Mouse (Mus musculus) forebrain, postnatal 0 days (tissue): Measurements from ENCODE around the gene Gm42417. TPM values are rescaled to one million over a fixed set of nuclear protein-coding genes. Genes with fewer than 3 reads are reported as not detected.

Source experiments
- ATAC-seq: fragments of 200-750 bp; cut with Nextera tagmentation; 2 replicates; pipeline ENCODE4 v1.8.0; 2017; ENCODE audit warnings: mild to moderate bottlenecking, moderate library complexity
- DNase-seq: peaks from one replicate; pipeline ENCODE4 v3.0.0-alpha.2; 2015
- H3K27ac ChIP-seq: fragments of 300-500 bp; sonication (generic); 2 replicates; pipeline ENCODE4 v1.5.1; 2014; ENCODE audit warnings: low read depth, mild to moderate bottlenecking, antibody characterized with exemption, low read length, moderate library complexity, mixed read lengths
- H3K27me3 ChIP-seq: fragments of 300-500 bp; sonication (generic); 2 replicates; pipeline ENCODE4 v1.6.1; 2014; ENCODE audit warnings: mild to moderate bottlenecking, low read length, mixed read lengths; ENCODE audit not compliant: insufficient read depth
- H3K36me3 ChIP-seq: fragments of 300-500 bp; sonication (generic); 2 replicates; pipeline ENCODE4 v1.6.1; 2014; ENCODE audit warnings: mild to moderate bottlenecking, moderate library complexity; ENCODE audit not compliant: insufficient read depth
- H3K4me1 ChIP-seq: fragments of 300-500 bp; sonication (generic); 2 replicates; pipeline ENCODE4 v1.6.1; 2014; ENCODE audit warnings: antibody characterized with exemption; ENCODE audit not compliant: insufficient read depth
- H3K4me2 ChIP-seq: fragments of 300-500 bp; sonication (generic); 2 replicates; pipeline ENCODE4 v1.6.1; 2014; ENCODE audit warnings: low read depth, mild to moderate bottlenecking, moderate library complexity
- H3K4me3 ChIP-seq: fragments of 300-500 bp; sonication (generic); 2 replicates; pipeline ENCODE4 v1.5.1; 2014; ENCODE audit warnings: low read depth, low read length, mixed read lengths
- H3K9ac ChIP-seq: fragments of 300-500 bp; sonication (generic); 2 replicates; pipeline ENCODE4 v1.6.1; 2014; ENCODE audit warnings: mild to moderate bottlenecking
- H3K9me3 ChIP-seq: fragments of 300-500 bp; sonication (generic); 2 replicates; pipeline ENCODE4 v1.6.1; 2016; ENCODE audit warnings: low read length
- CTCF ChIP-seq: sonication (generic); IDR thresholded peaks from 2 replicates; pipeline ENCODE4 v1.5.1; 2016; ENCODE audit warnings: antibody characterized with exemption, control low read depth, low read depth
- WGBS: fragments of 180-500 bp; shearing (Covaris S2); extraction: QIAGEN DNeasy Blood & Tissue Kit; methylation state at CpG from one replicate; pipeline ENCODE4 v1.1.7; 2014; 5-methylcytosine and 5-hydroxymethylcytosine counted together
- polyA plus RNA-seq: library from polyadenylated mRNA; unstranded; fragments of >200 nt; fragmentation: Nextera tagmentation; extraction: Ambion mirVana; gene quantifications from 2 replicates; pipeline ENCODE4 v1.2.1, GENCODE M21; 2015
- total RNA-seq: library from RNA; depleted of rRNA; stranded (reverse); fragments of >200 nt; gene quantifications from 2 replicates; pipeline ENCODE4 v1.2.3, GENCODE M21; 2014

The Gm42417 gene
- total and polyA plus RNA-seq, 2 experiments from 2014 or later, result 0.27 to 0.38 TPM

DNA sequence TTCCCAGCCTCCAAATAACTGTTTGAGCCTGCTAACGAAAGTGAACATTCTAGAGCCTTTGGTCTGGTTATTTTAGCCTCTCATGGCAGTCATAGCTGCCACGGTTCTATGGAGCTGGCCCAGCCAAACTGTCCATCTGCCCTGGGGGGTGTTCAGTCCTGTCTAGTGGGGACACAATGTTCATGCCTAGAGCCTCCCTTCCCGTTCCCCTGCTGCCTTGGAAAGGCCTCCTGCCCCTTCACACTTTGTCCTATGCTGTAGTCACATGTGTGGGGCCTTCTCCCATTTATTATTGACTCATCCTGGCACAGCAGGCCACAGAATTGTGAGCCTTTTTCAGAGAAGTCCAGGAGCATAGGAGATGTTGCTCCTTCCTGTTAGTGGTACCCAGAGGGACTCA lies 21.0 kb downstream of the Gm42417 start:
- no peak for DNase-seq
- H3K27me3 ChIP-seq, result no peaks in the 10 kb centered on the region
- WGBS, result 67% methylated on average over 3 of the region's 3 CpGs
- H3K9me3 ChIP-seq, result no peaks in the 10 kb centered on the region
- H3K27ac ChIP-seq, result no peak overlapping the region
- no peak for TF ChIP-seq CTCF
- H3K4me3 ChIP-seq, result no peak overlapping the region
- H3K9ac ChIP-seq, result no peak overlapping the region
- H3K36me3 ChIP-seq, result peaks cover 54% of the 10 kb centered on the region
- H3K4me1 ChIP-seq, result peaks cover 14% of the 10 kb centered on the region
- no peak for ATAC-seq
- no peak overlapping the region for H3K4me2 ChIP-seq

DNA sequence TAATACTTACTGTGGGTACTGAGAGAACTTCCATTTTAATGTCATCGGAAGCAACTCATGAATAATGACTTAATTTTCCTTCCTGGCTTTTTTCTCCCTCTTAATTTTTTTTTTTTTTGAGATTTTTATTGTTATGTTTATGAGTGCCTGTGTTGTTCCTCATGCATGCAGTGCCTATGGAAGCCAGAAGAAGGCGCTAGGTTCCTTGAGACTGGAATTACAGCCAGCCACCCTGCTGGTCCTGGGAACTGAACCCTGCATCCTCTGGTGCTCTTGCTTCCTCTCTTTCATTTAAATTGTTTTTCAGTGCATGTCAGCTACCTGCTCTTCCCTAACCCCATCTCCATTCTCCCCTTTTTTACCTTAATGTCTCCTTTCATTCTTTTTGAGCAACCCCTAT lies 25.5 kb downstream of the Gm42417 start:
- ATAC-seq, result no peak
- WGBS, result 24% methylated on average over 2 of the region's 2 CpGs
- Histone ChIP-seq H3K9me3 (no peaks in the 10 kb centered on the region), H3K27me3 (no peaks in the 10 kb centered on the region), H3K4me1 (peaks cover 14% of the 10 kb centered on the region), H3K27ac (no peak overlapping the region), H3K9ac (no peak overlapping the region), H3K4me2 (peak overlapping the region; percentile 89), H3K4me3 (peak overlapping the region; percentile 90), H3K36me3 (peaks cover 9% of the 10 kb centered on the region; the same call in 1 of the 2 replicates)
- peak; percentile 67 for TF ChIP-seq CTCF
- DNase-seq, result no peak

DNA sequence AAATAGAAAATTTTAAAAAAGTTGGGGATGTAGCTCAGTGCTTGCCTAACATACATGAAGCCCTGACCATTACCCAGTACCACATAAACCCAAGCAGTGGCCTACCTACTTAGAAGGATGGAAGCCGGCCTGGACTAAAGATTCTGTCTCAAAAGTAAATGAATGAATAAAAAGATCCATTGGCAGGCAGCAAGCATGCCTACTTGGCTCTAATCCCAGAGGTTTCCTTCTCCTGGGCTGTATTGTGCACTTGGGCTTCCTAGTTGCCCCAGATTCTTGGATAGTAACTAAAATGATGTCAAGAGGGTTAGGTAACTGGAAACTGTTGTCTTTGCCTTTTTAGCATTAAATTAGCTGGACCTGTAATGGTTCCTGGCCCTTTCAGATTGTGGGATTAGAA lies 25.9 kb downstream of the Gm42417 start:
- 3% methylated on average over 1 of the region's 1 CpGs for WGBS

DNA sequence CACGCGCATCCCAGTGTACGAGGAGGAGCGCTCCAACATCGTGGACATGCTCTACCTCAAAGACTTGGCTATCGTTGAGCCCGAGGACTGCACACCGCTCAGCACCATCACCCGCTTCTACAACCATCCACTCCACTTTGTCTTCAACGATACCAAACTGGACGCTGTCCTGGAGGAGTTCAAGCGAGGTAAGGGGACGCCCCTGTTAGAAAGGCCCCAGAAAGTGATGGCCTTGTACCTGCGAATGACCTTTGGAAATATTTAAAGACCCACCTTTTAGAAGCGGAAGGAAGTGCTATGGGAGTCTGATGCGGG lies 26.3 kb downstream of the Gm42417 start:
- DNase-seq (peak; percentile 27), ATAC-seq (no peak)
- Histone ChIP-seq H3K27ac (peak overlapping the region; percentile 97), H3K27me3 (no peaks in the 10 kb centered on the region), H3K36me3 (peaks cover 2% of the 10 kb centered on the region; the same call in 1 of the 2 replicates), H3K4me2 (peak overlapping the region; percentile 89), H3K4me3 (peak overlapping the region; percentile 90), H3K9me3 (no peaks in the 10 kb centered on the region), H3K9ac (peak overlapping the region; percentile 92), H3K4me1 (peaks cover 14% of the 10 kb centered on the region)
- under 1% methylated on average over 16 of the region's 16 CpGs for WGBS
- no peak for TF ChIP-seq CTCF

More for the DNA sequence above, 25.9 kb downstream of the Gm42417 start:
- peak overlapping the region; percentile 90 for H3K4me3 ChIP-seq
- ATAC-seq (no peak), DNase-seq (peak; percentile 33)
- peak overlapping the region; percentile 92; the same call in 1 of the 2 replicates for H3K9ac ChIP-seq
- TF ChIP-seq CTCF, result no peak
- peaks cover 5% of the 10 kb centered on the region; the same call in 1 of the 2 replicates for H3K36me3 ChIP-seq
- H3K4me1 ChIP-seq, result peaks cover 14% of the 10 kb centered on the region
- H3K27me3 ChIP-seq, result no peaks in the 10 kb centered on the region
- H3K9me3 ChIP-seq, result no peaks in the 10 kb centered on the region
- H3K4me2 ChIP-seq, result peak overlapping the region; percentile 89
- no peak overlapping the region for H3K27ac ChIP-seq

DNA sequence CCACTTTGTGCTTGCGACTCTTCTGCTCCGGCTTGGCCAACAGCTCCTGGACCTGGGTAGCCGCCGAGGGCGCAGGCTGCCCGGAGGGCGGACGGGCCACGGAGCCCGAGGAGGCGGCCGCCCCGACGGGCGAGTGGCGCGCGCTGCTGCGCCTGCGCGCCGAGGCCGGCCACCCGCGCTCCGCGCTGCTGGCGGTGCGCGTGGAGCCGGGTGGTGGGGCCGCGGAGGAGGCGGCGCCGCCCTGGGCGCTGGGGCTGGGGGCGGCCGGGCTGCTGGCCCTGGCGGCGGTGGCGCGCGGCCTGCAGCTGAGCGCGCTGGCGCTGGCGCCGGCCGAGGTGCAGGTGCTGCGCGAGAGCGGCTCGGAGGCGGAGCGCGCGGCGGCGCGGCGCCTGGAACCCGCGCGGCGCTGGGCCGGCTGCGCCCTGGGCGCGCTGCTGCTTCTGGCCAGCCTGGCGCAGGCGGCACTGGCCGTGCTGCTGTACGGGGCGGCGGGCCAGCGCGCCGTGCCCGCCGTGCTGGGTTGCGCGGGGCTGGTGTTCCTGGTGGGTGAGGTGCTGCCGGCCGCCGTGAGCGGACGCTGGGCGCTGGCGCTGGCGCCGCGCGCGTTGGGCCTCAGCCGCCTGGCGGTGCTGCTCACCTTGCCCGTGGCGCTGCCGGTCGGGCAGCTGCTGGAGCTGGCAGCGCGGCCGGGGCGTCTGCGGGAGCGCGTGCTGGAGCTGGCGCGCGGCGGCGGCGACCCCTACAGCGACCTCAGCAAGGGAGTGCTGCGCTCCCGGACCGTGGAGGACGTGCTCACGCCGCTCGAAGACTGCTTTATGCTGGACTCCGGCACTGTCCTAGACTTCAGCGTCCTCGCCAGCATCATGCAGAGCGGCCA lies 26.9 kb downstream of the Gm42417 start:
- Histone ChIP-seq H3K4me1 (peaks cover 14% of the 10 kb centered on the region), H3K27ac (peak overlapping the region; percentile 97), H3K36me3 (peaks cover 2% of the 10 kb centered on the region; the same call in 1 of the 2 replicates), H3K27me3 (no peaks in the 10 kb centered on the region), H3K4me2 (peak overlapping the region; percentile 89), H3K9me3 (no peaks in the 10 kb centered on the region), H3K9ac (peak overlapping the region; percentile 92), H3K4me3 (peak overlapping the region; percentile 90)
- no peak for TF ChIP-seq CTCF
- ATAC-seq, result peak; percentile 79
- WGBS, result 1% methylated on average over 110 of the region's 126 CpGs
- DNase-seq, result peak; percentile 43

DNA sequence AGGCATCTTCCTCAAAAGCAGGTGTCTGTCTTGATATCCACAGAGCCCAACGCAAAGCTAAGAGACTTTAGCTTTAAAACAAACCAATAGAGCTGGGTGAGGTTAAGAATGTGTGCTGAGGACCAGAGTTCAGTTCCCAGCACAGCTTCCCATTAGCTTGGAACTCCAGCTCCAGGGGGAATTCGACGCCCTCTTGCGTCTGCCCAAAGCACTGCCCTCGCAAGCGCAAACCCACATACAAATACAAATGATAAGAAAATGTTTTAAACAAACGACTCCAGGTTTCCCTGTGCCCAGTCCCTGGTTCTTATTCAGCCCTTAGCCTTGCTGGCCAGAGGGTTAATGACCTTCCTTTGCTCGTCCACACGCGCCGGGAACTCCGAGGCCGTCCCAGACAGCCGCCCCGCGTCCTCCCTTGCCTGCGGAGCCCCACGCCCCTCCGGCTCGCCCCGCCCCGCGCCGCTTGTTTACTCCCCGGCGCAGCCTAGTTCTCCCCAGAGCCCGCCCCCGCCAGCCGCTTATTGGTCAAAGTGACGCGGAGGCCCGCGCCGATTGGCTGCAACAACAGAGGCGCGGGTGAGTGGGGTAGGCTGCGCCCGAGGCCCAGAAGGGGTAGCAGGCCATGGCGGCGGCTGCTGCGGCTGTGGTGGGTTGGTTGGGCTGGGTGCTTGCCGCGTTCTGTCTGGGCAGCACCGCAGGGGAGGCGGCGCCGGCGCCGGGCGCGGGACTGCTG lies 27.8 kb downstream of the Gm42417 start, which contains the start of gene Cnnm3:
TSS of gene Cnnm3 (plus strand) at position 579 of the 733 bp plus-strand sequence.
- peaks cover 1% of the 10 kb centered on the region for H3K36me3 ChIP-seq
- H3K4me2 ChIP-seq, result peak within 1 kb of the TSS; percentile 89
- TF ChIP-seq CTCF, result peak; percentile 55
- H3K27ac ChIP-seq, result peak within 1 kb of the TSS; percentile 97
- H3K9me3 ChIP-seq, result no peaks in the 10 kb centered on the region
- peak within 1 kb of the TSS; percentile 92 for H3K9ac ChIP-seq
- WGBS, result 4% methylated on average over 50 of the region's 51 CpGs
- peak; percentile 99 for DNase-seq
- ATAC-seq, result peak; percentile 99
- H3K4me1 ChIP-seq, result peaks cover 14% of the 10 kb centered on the region
- H3K4me3 ChIP-seq, result peak within 1 kb of the TSS; percentile 90
- no peaks in the 10 kb centered on the region for H3K27me3 ChIP-seq

DNA sequence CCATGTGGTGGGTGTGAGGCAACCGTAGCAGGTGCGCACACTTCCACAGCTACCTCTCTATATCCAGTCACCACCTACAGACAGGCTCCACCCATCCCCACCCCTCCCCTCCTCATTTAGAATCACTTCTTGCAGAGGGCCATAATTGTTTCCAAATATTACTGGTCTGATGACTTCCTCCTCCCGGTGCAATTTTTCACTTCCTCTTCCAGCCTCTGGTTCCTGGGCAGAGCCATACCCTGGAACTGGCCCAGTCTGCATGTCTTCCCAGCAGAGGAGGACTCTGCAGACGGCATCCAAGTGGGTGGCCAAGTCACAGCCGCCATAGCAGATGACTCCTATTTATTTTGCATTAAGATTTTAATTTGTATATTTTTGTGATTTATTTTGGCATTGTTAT lies 31.0 kb downstream of the Gm42417 start:
- H3K9ac ChIP-seq, result no peak overlapping the region
- no peak for TF ChIP-seq CTCF
- H3K4me1 ChIP-seq, result no peaks in the 10 kb centered on the region; the same call in 1 of the 2 replicates
- no peak overlapping the region for H3K4me2 ChIP-seq
- no peaks in the 10 kb centered on the region for H3K9me3 ChIP-seq
- WGBS, result 87% methylated on average over 5 of the region's 5 CpGs
- no peak overlapping the region for H3K4me3 ChIP-seq
- H3K36me3 ChIP-seq, result peaks cover 6% of the 10 kb centered on the region
- no peaks in the 10 kb centered on the region for H3K27me3 ChIP-seq
- DNase-seq, result no peak
- H3K27ac ChIP-seq, result no peak overlapping the region
- ATAC-seq, result no peak
